Mouse (Mus musculus) adrenal gland, adult (tissue): ENCODE results near the gene H2-Ob.

Experiments
- DNase-seq, 2 experiments: peaks; one replicate each; pipeline ENCODE4 v3.0.0; 2022 to 2023; ENCODE audit warnings: low spot score in 1 of 2; ENCODE audit not compliant: inconsistent age in 2 of 2

H2-Ob gene

GRCm38 (mm10) chr17:34280499-34281038, 41.9 kb downstream of the H2-Ob start:
- no peak for DNase-seq

- no peak for DNase-seq
Measured at GRCm38 (mm10) chr17:34281836-34282235, 43.1 kb downstream of the H2-Ob start.

- no peak for DNase-seq
Measured at GRCm38 (mm10) chr17:34285371-34285770, 46.7 kb downstream of the H2-Ob start.

GRCm38 (mm10) chr17:34285848-34286247, 47.1 kb downstream of the H2-Ob start:
- peak in 1 of 2 experiments; percentile 62 for DNase-seq

- no peak for DNase-seq
Measured at GRCm38 (mm10) chr17:34286501-34286900, 47.8 kb downstream of the H2-Ob start.

GRCm38 (mm10) chr17:34286999-34287398, 48.3 kb downstream of the H2-Ob start:
- DNase-seq: peak in 1 of 2 experiments; percentile 22

- DNase-seq: peak; percentile 87 to 97
Measured at GRCm38 (mm10) chr17:34287648-34288047, 48.9 kb downstream of the H2-Ob start, which contains the start of gene H2-Aa. Gene H2-Aa (minus strand): TSS chr17:34287823.

- no peak for DNase-seq
Measured at GRCm38 (mm10) chr17:34288131-34288530, 49.4 kb downstream of the H2-Ob start.

GRCm38 (mm10) chr17:34291609-34292008, 52.9 kb downstream of the H2-Ob start:
- DNase-seq: peak; percentile 74 to 92

- no peak for DNase-seq
Measured at GRCm38 (mm10) chr17:34292570-34292969, 53.9 kb downstream of the H2-Ob start.

- no peak for DNase-seq
Measured at GRCm38 (mm10) chr17:34293533-34293932, 54.8 kb downstream of the H2-Ob start.

GRCm38 (mm10) chr17:34294249-34294648, 55.5 kb downstream of the H2-Ob start:
- DNase-seq: no peak

- no peak for DNase-seq
Measured at GRCm38 (mm10) chr17:34295307-34295706, 56.6 kb downstream of the H2-Ob start.

- DNase-seq: peak; percentile 38 to 95
Measured at GRCm38 (mm10) chr17:34295891-34296794, 57.4 kb downstream of the H2-Ob start.

GRCm38 (mm10) chr17:34299356-34299755, 60.7 kb downstream of the H2-Ob start:
- DNase-seq: no peak

- no peak for DNase-seq
Measured at GRCm38 (mm10) chr17:34300071-34300470, 61.4 kb downstream of the H2-Ob start.

- no peak for DNase-seq
Measured at GRCm38 (mm10) chr17:34300691-34301566, 62.2 kb downstream of the H2-Ob start.

GRCm38 (mm10) chr17:34301670-34302190, 63.0 kb downstream of the H2-Ob start:
- DNase-seq: no peak

- no peak for DNase-seq
Measured at GRCm38 (mm10) chr17:34303789-34304188, 65.1 kb downstream of the H2-Ob start.
